Comparison of ENCODE assay signal across 11 mouse cellular contexts in the genomic region with DNA sequence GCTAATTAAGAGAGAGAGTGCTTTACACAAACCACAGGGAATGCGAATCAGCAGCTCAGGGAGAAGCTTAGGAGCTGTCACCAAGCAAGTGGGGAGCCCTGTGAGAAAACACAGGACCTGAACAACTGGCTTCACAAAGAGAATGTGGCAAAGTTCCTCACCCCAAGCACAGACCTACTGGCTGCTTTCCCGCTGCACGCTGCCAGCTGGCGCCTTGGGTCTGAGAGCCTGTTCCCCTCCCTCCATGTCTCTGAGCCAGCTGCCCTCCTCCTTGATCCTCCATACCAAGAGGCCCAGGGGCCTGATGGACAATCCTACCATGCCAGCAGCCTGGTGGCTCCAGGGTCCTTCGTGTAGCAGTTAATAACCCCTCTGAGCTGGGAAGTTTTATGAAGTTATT. TPM values are rescaled to one million over a fixed set of nuclear protein-coding genes. Genes with fewer than 3 reads are reported as not detected.
DNase-seq lines count a peak whose midpoint lies in the region; ATAC-seq lines count a peak whose summit lies in the region.
"Had no signal": no experiment of that assay in that cellular context is flagged by ENCODE, and none has a peak within 500 bp of the region (broad histone marks: within the 10 kb centered on the region; RNA-seq: fewer than 3 reads in every experiment).

No protein-coding gene starts in this region.

- 3% methylated on average over 5 of the region's 5 CpGs for WGBS in heart, embryonic 15.5 days
- WGBS in neural tube, embryonic 12.5 days, result 30% methylated on average over 5 of the region's 5 CpGs

- peaks cover 16% of the 10 kb centered on the region for H3K27me3 ChIP-seq in heart, embryonic 15.5 days
- no peaks in the 10 kb centered on the region; the same call in 1 of the 2 replicates for H3K27me3 ChIP-seq in neural tube, embryonic 12.5 days (replicated peaks)

- H3K9me3 ChIP-seq in heart, embryonic 15.5 days (replicated peaks), result no peaks in the 10 kb centered on the region
- no peaks in the 10 kb centered on the region for H3K9me3 ChIP-seq in neural tube, embryonic 12.5 days
- H3K9me3 ChIP-seq: lung, embryonic 15.5 days had no signal

- intact Hi-C loops in left cerebral cortex, postnatal 10 days (cut with DNase I), result no loop called here
- intact Hi-C loops in left cerebral cortex, postnatal 25 days (cut with DNase I), result no loop called here

- H3K4me1 ChIP-seq in heart, embryonic 15.5 days (replicated peaks), result no peaks in the 10 kb centered on the region
- H3K4me1 ChIP-seq in neural tube, embryonic 12.5 days, result no peaks in the 10 kb centered on the region
- H3K4me1 ChIP-seq: lung, embryonic 15.5 days had no signal

- no peak overlapping the region for H3K27ac ChIP-seq in heart, embryonic 15.5 days
- H3K27ac ChIP-seq in neural tube, embryonic 12.5 days, result no peak overlapping the region
- H3K27ac ChIP-seq: lung, embryonic 15.5 days had no signal

- no peaks in the 10 kb centered on the region for H3K36me3 ChIP-seq in heart, embryonic 15.5 days
- no peaks in the 10 kb centered on the region for H3K36me3 ChIP-seq in neural tube, embryonic 12.5 days
- H3K36me3 ChIP-seq: lung, embryonic 15.5 days had no signal

- DNase-seq in cerebellum, postnatal 14 days, result peak; percentile 84 to 89
- DNase-seq in cerebellum, adult 8-10 months, result no peak
- peak; percentile 34 to 38 for DNase-seq in left cerebral cortex, postnatal 10 days (ENCODE audit: extremely low spot score in 1 of 2, low spot score in 2 of 2)
- no peak for DNase-seq in left cerebral cortex, postnatal 25 days (ENCODE audit: low spot score in 2 of 2)
- no peak for DNase-seq in kidney, adult 11 months
- no peak for DNase-seq in thymus, postnatal 14 days

- no peak overlapping the region for H3K4me3 ChIP-seq in heart, embryonic 15.5 days
- no peak overlapping the region for H3K4me3 ChIP-seq in neural tube, embryonic 12.5 days
- H3K4me3 ChIP-seq: lung, embryonic 15.5 days had no signal

- no peak overlapping the region for H3K9ac ChIP-seq in heart, embryonic 15.5 days
- H3K9ac ChIP-seq in neural tube, embryonic 12.5 days, result no peak overlapping the region
- H3K9ac ChIP-seq: lung, embryonic 15.5 days had no signal

- ATAC-seq in heart, embryonic 15.5 days (replicated peaks; ENCODE audit: insufficient number of reproducible peaks, insufficient read depth, low FRiP score, low read depth), result peak; percentile 35; the same call in 1 of the 2 replicates
- peak; percentile 52; the same call in 1 of the 2 replicates for ATAC-seq in neural tube, embryonic 12.5 days (ENCODE audit: low FRiP score, low read depth)

- H3K4me2 ChIP-seq in heart, embryonic 15.5 days, result no peak overlapping the region
- no peak overlapping the region for H3K4me2 ChIP-seq in neural tube, embryonic 12.5 days (replicated peaks)
- H3K4me2 ChIP-seq: lung, embryonic 15.5 days had no signal

RNA-seq across cellular contexts. Expression of a gene that starts 19.8 kb away (rescaled TPM):
- total RNA-seq in left cerebral cortex, postnatal 10 days (2021), result not detected
- not detected for total RNA-seq in left cerebral cortex, postnatal 25 days (2021)
- polyA plus RNA-seq in heart, embryonic 15.5 days (2015; fragmentation: Nextera tagmentation; extraction: Ambion mirVana), result not detected in 2 replicates
- polyA plus RNA-seq in neural tube, embryonic 12.5 days (2016; fragmentation: Nextera tagmentation; extraction: Ambion mirVana), result 12.6 and 13.3 TPM in 2 replicates
- total RNA-seq: neutrophil, adult 5-6 weeks had no signal
- polyA plus RNA-seq: intestine, embryonic 14.5 days; lung, embryonic 15.5 days had no signal

Comparison
In these comparisons a context has a peak if more than half of its experiments do, and no peak if none do; other contexts are left out.
1. DNase-seq: peak in cerebellum, postnatal 14 days (2 of 2) and left cerebral cortex, postnatal 10 days (2 of 2); none in cerebellum, adult 8-10 months (single experiment), left cerebral cortex, postnatal 25 days (0 of 2), kidney, adult 11 months (single experiment) and thymus, postnatal 14 days (single experiment).